Mouse (Mus musculus) stomach, postnatal 0 days (tissue): ENCODE measurements at regions not wholly inside any gene's neighbourhood (a gene's known extent, or its start where the extent isn't known, plus 50 kb on each side); places are given as distances from the start of the nearest gene placed in this dataset.

Source experiments
- CTCF ChIP-seq: IDR thresholded peaks from 2 replicates; pipeline ENCODE4 v1.5.1; 2016; ENCODE audit warnings: antibody characterized with exemption, low read depth, mild to moderate bottlenecking, moderate library complexity
- EP300 ChIP-seq: optimal IDR thresholded peaks from 2 replicates; pipeline ENCODE3; 2016; ENCODE audit warnings: antibody characterized with exemption

GRCm38 (mm10) chr10:111624624-111625023 is 118.5 kb downstream of the Phlda1 start:
- TF ChIP-seq CTCF: no peak
- no peak for TF ChIP-seq EP300
